Mouse (Mus musculus) cerebellum, adult 11-12 months (tissue): ENCODE data around the gene Gm20388.

Experiments used
- DNase-seq: peaks from one replicate; pipeline ENCODE4 v3.0.0; 2022

Gm20388 gene

GRCm38 (mm10) chr8:123682073-123682761 lies 3771.6 kb downstream of the Gm20388 start:
- DNase-seq = no peak

- no peak for DNase-seq
Observed at GRCm38 (mm10) chr8:123683321-123683720, 3772.7 kb downstream of the Gm20388 start.

- no peak for DNase-seq
Observed at GRCm38 (mm10) chr8:123684806-123685205, 3774.2 kb downstream of the Gm20388 start.

GRCm38 (mm10) chr8:123685477-123685876 lies 3774.8 kb downstream of the Gm20388 start:
- no peak for DNase-seq

GRCm38 (mm10) chr8:123687826-123688225 lies 3777.2 kb downstream of the Gm20388 start:
- no peak for DNase-seq

- no peak for DNase-seq
Observed at GRCm38 (mm10) chr8:123692165-123692962, 3781.7 kb downstream of the Gm20388 start.

GRCm38 (mm10) chr8:123696167-123696566 lies 3785.5 kb downstream of the Gm20388 start:
- DNase-seq = no peak

GRCm38 (mm10) chr8:123697329-123697728 lies 3786.7 kb downstream of the Gm20388 start:
- DNase-seq = no peak

- DNase-seq = no peak
Observed at GRCm38 (mm10) chr8:123700399-123701070, 3789.9 kb downstream of the Gm20388 start.

GRCm38 (mm10) chr8:123701952-123702587 lies 3791.4 kb downstream of the Gm20388 start:
- no peak for DNase-seq

- DNase-seq = no peak
Observed at GRCm38 (mm10) chr8:123705376-123705775, 3794.7 kb downstream of the Gm20388 start.

- DNase-seq = no peak
Observed at GRCm38 (mm10) chr8:123707137-123707536, 3796.5 kb downstream of the Gm20388 start.

GRCm38 (mm10) chr8:123708729-123709128 lies 3798.1 kb downstream of the Gm20388 start:
- DNase-seq = no peak

GRCm38 (mm10) chr8:123710335-123710734 lies 3799.7 kb downstream of the Gm20388 start:
- no peak for DNase-seq

- DNase-seq = no peak
Observed at GRCm38 (mm10) chr8:123714451-123714850, 3803.8 kb downstream of the Gm20388 start.

GRCm38 (mm10) chr8:123715916-123716592 lies 3805.4 kb downstream of the Gm20388 start:
- DNase-seq = no peak

- no peak for DNase-seq
Observed at GRCm38 (mm10) chr8:123717104-123717503, 3806.5 kb downstream of the Gm20388 start.

- DNase-seq = peak; percentile 6
Observed at GRCm38 (mm10) chr8:123717516-123718490, 3807.2 kb downstream of the Gm20388 start.

- no peak for DNase-seq
Observed at GRCm38 (mm10) chr8:123718752-123719151, 3808.1 kb downstream of the Gm20388 start.

- DNase-seq = no peak
Observed at GRCm38 (mm10) chr8:123719280-123719679, 3808.6 kb downstream of the Gm20388 start.

GRCm38 (mm10) chr8:123719811-123720210 lies 3809.2 kb downstream of the Gm20388 start:
- DNase-seq = no peak
